Mouse (Mus musculus) lung, postnatal 10 days (tissue): Measurements from ENCODE around the gene Aen.
A peak's percentile ranks its signal among the peaks of the same experiment; 100 is the strongest.

Experiments
- DNase-seq: peaks from one replicate; pipeline ENCODE4 v3.0.0; 2021

Gene Aen

DNA sequence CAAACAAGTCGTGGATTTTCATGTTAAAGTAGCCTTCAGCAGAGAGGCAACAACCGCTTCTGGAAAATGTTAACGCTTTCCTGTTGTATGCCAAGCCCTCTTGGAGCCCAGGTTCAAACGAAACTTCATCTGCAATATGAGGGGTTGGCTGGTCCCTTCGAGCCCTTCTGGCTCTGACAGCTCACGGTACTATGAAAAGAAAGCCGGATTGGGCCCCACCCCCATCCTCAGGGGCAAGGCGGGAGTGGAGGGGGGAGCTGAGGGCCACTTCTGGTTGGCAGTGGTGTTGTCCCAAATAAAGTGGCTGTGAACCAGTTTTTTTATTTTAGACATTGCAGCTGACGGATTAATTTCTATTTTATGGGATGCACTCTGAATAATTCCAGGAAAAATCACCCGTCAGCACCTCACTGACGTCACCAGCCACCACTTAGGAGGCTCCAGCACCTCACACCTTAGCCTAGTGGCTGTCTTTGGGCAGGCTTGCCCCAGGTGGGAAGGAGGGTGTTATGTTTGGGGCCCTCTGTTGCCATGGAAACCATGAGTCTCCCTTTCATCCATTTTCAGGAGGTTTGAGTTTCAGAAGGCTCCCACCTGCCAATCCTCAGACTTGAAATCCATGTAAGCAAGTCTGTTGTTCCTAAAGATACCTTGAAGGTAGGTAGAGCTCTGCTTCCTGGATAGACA lies 58.4 kb downstream of the Aen start:
- no peak for DNase-seq

DNA sequence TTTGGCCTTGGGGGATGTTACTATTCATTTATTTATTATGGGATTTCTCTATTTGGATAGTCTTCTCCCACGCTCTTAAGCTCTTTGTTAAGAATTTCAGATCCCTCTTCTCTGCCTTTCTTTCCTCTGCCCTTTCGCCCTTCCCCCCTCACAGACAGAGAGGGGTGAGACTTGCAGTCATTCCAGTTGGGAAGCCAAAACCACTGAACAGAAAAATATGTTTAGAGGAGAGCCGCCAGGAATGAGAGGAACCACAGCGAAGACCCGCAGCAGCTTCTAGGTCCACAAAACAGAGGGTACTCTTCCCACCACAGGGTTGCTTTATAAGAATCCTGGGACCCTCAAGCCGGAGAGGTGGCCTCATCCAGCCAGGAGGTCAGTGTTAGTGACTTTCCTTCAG lies 59.0 kb downstream of the Aen start:
- DNase-seq: peak; percentile 14

- DNase-seq: peak; percentile 30
These were observed 59.4 kb downstream of the Aen start for GRCm38 (mm10) chr7:78955086-78955485.

DNA sequence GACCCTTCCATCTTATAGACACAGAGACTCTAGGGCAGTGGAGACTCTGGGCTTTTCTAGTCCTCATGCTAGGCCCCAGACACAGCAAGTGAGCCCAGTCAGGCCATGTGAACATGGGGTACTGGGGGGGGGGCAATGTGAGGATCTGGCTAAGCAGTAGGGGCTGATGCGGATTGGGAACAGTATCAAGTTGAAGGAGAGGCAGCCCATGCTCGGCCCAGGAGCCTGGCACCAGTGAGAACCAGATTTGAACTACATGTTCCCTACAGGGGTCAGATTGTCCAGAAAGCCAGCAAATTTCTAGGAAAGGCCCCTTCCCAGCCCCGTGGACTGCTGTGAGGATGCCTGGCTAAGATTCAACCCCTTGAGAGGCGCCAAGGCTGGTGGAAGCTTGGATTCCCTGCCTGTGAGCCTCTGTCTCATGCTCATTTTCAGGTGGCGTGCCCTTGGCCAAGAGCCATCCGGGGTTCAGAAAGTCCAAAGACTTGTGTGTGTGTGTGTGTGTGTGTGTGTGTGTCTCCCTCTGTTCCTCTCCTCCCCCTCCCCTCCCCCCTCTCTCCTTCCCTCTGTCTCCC lies 62.9 kb downstream of the Aen start:
- no peak for DNase-seq
